27 mouse cellular contexts compared by ENCODE assay signal in genomic region chr14:99174138-99174745, GRCm38 (mm10).
DNase-seq lines count a peak whose midpoint lies in the region; ATAC-seq lines count a peak whose summit lies in the region.
"Had no signal": no experiment of that assay in that cellular context is flagged by ENCODE, and none has a peak within 500 bp of the region (broad histone marks: within the 10 kb centered on the region; RNA-seq: fewer than 3 reads in every experiment).

No protein-coding gene starts in this region.

- H3K27me3 ChIP-seq in stomach, embryonic 14.5 days (ENCODE audit: control insufficient read depth, insufficient read depth, low read length), result no peaks in the 10 kb centered on the region
- H3K27me3 ChIP-seq in midbrain, embryonic 13.5 days, result no peaks in the 10 kb centered on the region
- H3K27me3 ChIP-seq: embryonic facial prominence, embryonic 15.5 days; forebrain, embryonic 15.5 days; heart, embryonic 13.5 days; midbrain, embryonic 15.5 days; neural tube, embryonic 12.5 days had no signal

- H3K4me3 ChIP-seq in stomach, embryonic 14.5 days (ENCODE audit: low read depth, low read length), result no peak overlapping the region
- no peak overlapping the region for H3K4me3 ChIP-seq in midbrain, embryonic 13.5 days (replicated peaks)
- H3K4me3 ChIP-seq: embryonic facial prominence, embryonic 15.5 days; forebrain, embryonic 15.5 days; heart, embryonic 13.5 days; midbrain, embryonic 15.5 days; neural tube, embryonic 12.5 days had no signal

- DNase-seq in urinary bladder, postnatal 14 days (ENCODE audit: low spot score), result peak; percentile 11
- no peak for DNase-seq in urinary bladder, postnatal 4 days (ENCODE audit: low spot score in 2 of 2)
- peak; percentile 38 for DNase-seq in large intestine, adult 2 months (ENCODE audit: low read depth, low spot score)
- DNase-seq in frontal cortex, postnatal 10 days (ENCODE audit: low spot score in 2 of 2), result no peak
- no peak for DNase-seq in ovary, postnatal 36 days (ENCODE audit: low spot score)
- DNase-seq: adrenal gland, postnatal 14 days; cerebellum, adult 9-10 months; gastrocnemius, postnatal 10 days; heart, adult 18-20 months; heart, postnatal 14 days; kidney, adult 2 months; liver, postnatal 0 days; retina, postnatal 1 day; right cerebral cortex, postnatal 25 days; spleen, adult 18-20 months; thymus, adult 2 months; thymus, postnatal 4 days had no signal

- peak overlapping the region; percentile 27; the same call in 1 of the 2 replicates for H3K27ac ChIP-seq in stomach, embryonic 14.5 days (ENCODE audit: low read length)
- no peak overlapping the region for H3K27ac ChIP-seq in midbrain, embryonic 13.5 days
- H3K27ac ChIP-seq: embryonic facial prominence, embryonic 15.5 days; forebrain, embryonic 15.5 days; heart, embryonic 13.5 days; kidney, postnatal 0 days; midbrain, embryonic 15.5 days; neural tube, embryonic 12.5 days had no signal

- no peak overlapping the region for H3K4me2 ChIP-seq in stomach, embryonic 14.5 days (replicated peaks; ENCODE audit: low read depth, low read length)
- H3K4me2 ChIP-seq in midbrain, embryonic 13.5 days (replicated peaks), result no peak overlapping the region
- H3K4me2 ChIP-seq: embryonic facial prominence, embryonic 15.5 days; forebrain, embryonic 15.5 days; heart, embryonic 13.5 days; liver, embryonic 11.5 days; midbrain, embryonic 15.5 days; neural tube, embryonic 12.5 days had no signal

- no peaks in the 10 kb centered on the region for H3K4me1 ChIP-seq in stomach, embryonic 14.5 days (ENCODE audit: control insufficient read depth, insufficient read depth, low read length)
- H3K4me1 ChIP-seq in midbrain, embryonic 13.5 days (replicated peaks), result no peaks in the 10 kb centered on the region
- H3K4me1 ChIP-seq: embryonic facial prominence, embryonic 15.5 days; forebrain, embryonic 15.5 days; midbrain, embryonic 15.5 days; neural tube, embryonic 12.5 days had no signal

- ATAC-seq in stomach, embryonic 14.5 days (ENCODE audit: insufficient number of reproducible peaks, insufficient read depth, low FRiP score, low read depth), result peak; percentile 33; the same call in 1 of the 2 replicates
- no peak for ATAC-seq in midbrain, embryonic 13.5 days
- ATAC-seq: activated CD4-positive, CD25-positive, alpha-beta regulatory T cell, adult 4 months; forebrain, embryonic 15.5 days; liver, postnatal 0 days; midbrain, embryonic 15.5 days had no signal

- H3K9ac ChIP-seq in stomach, embryonic 14.5 days (replicated peaks; ENCODE audit: low read depth, low read length), result no peak overlapping the region
- no peak overlapping the region for H3K9ac ChIP-seq in midbrain, embryonic 13.5 days (replicated peaks)
- H3K9ac ChIP-seq: embryonic facial prominence, embryonic 15.5 days; forebrain, embryonic 15.5 days; heart, embryonic 13.5 days; liver, postnatal 0 days; midbrain, embryonic 15.5 days; neural tube, embryonic 12.5 days had no signal

- 36% methylated on average over 4 of the region's 4 CpGs for WGBS in large intestine, adult 2 months
- WGBS in stomach, embryonic 14.5 days, result 61% methylated on average over 4 of the region's 4 CpGs
- 90% methylated on average over 4 of the region's 4 CpGs for WGBS in midbrain, embryonic 13.5 days

- H3K9me3 ChIP-seq in stomach, embryonic 14.5 days (ENCODE audit: control insufficient read depth, low read depth, low read length), result no peaks in the 10 kb centered on the region
- H3K9me3 ChIP-seq in midbrain, embryonic 13.5 days, result no peaks in the 10 kb centered on the region
- H3K9me3 ChIP-seq: embryonic facial prominence, embryonic 15.5 days; forebrain, embryonic 15.5 days; heart, embryonic 13.5 days; midbrain, embryonic 15.5 days; neural tube, embryonic 12.5 days had no signal

- H3K36me3 ChIP-seq in stomach, embryonic 14.5 days (ENCODE audit: control insufficient read depth, insufficient read depth, low read length), result no peaks in the 10 kb centered on the region
- peaks cover 4% of the 10 kb centered on the region for H3K36me3 ChIP-seq in midbrain, embryonic 13.5 days
- H3K36me3 ChIP-seq: embryonic facial prominence, embryonic 15.5 days; midbrain, embryonic 15.5 days; neural tube, embryonic 12.5 days had no signal

Comparison
In these comparisons a context has a peak if more than half of its experiments do, and no peak if none do; other contexts are left out.
1. DNase-seq: peak in urinary bladder, postnatal 14 days (single experiment) and large intestine, adult 2 months (single experiment); none in urinary bladder, postnatal 4 days (0 of 2), frontal cortex, postnatal 10 days (0 of 2) and ovary, postnatal 36 days (single experiment).